Mouse (Mus musculus) skeletal muscle tissue, postnatal 0 days (tissue): Measurements from ENCODE around the gene Jade3. TPM values are rescaled to one million over a fixed set of nuclear protein-coding genes. Genes with fewer than 3 reads are reported as not detected.

Experiments
- polyA plus RNA-seq: library from polyadenylated mRNA; unstranded; fragments of >200 nt; fragmentation: Nextera tagmentation; extraction: Ambion mirVana; gene quantifications from 2 replicates; pipeline ENCODE4 v1.2.1, GENCODE M21; 2015

Jade3 gene
- polyA plus RNA-seq: 0.89 and 1.1 TPM in 2 replicates

DNA sequence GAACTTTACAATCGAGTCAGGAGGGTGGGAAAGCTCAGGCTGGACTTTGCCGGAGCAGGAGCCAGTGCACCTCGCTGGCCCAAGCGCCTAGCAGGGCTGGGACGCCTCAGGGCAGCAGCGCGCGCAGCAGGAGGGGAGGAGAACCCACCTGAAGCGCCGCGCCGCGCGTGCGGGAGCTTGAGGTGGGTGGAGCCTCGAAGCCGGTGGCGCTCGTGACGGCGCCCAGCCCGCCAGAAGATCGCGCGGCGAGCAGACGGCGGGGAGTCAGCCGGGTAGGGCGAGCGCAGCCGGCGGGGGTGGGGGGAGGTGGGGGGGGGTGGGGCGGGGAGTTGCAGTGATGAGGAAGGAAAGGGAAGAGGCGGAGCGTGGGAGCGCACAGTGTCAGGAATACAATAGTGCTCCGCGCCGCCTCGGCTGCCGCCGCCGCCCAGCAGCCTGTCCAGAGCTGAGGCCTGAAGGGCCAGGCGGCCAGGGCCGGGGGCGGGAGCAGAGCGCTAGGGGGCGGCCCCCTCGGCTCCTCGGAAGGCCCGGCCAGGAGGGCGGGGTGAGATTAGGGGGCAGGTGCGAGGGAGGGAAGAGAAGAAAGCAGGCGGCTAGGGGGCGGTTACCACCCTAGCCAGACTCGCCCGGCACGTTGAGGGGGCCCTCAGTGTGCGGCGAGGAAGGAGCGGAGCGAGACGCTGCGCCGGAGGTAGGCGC, at the start of gene Jade3:
TSS of gene Jade3 (plus strand) at position 549 of the 699 bp plus-strand sequence.

DNA sequence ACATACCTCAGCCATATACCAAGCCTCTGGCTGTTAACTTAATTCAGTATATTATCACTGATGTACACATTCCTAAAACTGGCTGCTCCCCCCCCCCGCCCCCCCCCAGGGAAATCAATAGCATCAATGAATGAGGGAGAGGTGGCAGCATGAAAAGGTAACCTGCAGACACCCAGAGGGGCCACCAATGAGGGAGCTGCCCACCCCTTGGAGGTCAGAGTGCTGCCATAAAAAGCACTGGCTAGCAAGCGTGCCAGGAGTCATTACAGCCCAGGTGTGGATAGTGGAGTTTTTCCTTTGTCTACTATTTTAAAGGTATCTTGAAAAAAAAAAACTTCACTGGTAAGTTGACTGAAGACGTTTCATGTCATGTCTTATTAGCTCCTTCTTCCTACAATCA, 124.0 kb downstream of the Jade3 start, which contains the start of gene Rgn:
TSS of gene Rgn (plus strand) at position 256 of the 400 bp plus-strand sequence.

Other genes with a start within 250 kb of the Jade3 start
- gene Slc9a7, start 133.9 kb upstream of the Jade3 start, polyA plus RNA-seq: 4.5 and 4.6 TPM in 2 replicates
- gene Rp2, start 61.2 kb upstream of the Jade3 start, polyA plus RNA-seq: 4.9 and 5.8 TPM in 2 replicates
- gene Rgn, start 124.1 kb downstream of the Jade3 start, polyA plus RNA-seq: 0.53 and 0.60 TPM in 2 replicates
- 17.5 and 19.1 TPM in 2 replicates for gene Rbm10, start 191.8 kb downstream of the Jade3 start, polyA plus RNA-seq
- gene Ndufb11, start 191.9 kb downstream of the Jade3 start, polyA plus RNA-seq: 497 and 549 TPM in 2 replicates
- gene Uba1, start 232.6 kb downstream of the Jade3 start, polyA plus RNA-seq: 71.8 and 80.6 TPM in 2 replicates